Mouse (Mus musculus) R1 (cell line): ENCODE data around the gene Rfc2.
A peak's percentile ranks its signal among the peaks of the same experiment; 100 is the strongest.

Experiments
- DNase-seq: peaks from one replicate; pipeline ENCODE4 v3.0.0-alpha.2; 2018; ENCODE audit warnings: low read depth, low spot score

The Rfc2 gene

DNA sequence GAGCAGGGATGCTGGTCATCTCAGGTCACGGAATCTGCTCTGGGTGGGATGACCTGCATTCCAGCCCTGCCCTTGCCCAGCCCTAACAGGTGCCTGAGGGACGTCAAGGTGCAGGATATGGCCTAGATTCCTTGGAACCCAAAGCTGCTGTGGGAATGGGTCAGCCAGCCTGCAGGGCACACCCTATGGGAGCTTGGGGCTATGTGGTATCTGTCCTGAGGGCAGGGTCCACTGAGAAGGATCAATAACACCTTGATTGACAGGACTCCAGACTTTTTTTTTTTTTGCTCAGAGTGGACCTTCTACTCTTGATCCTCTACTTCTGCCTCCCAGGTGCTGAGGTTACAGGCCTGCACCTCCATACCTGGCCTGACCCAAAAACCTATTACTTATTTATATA lies 66.2 kb downstream of the Rfc2 start:
- DNase-seq: no peak

GRCm38 (mm10) chr5:134648976-134649375 lies 67.8 kb downstream of the Rfc2 start:
- peak; percentile 92 for DNase-seq

- DNase-seq: peak; percentile 82
Measured at GRCm38 (mm10) chr5:134650926-134651325, 69.8 kb downstream of the Rfc2 start.
